Mouse (Mus musculus): Measurements from ENCODE around the gene Cldn7. TPM values are rescaled to one million over a fixed set of nuclear protein-coding genes. Genes with fewer than 3 reads are reported as not detected.

The Cldn7 gene
- total RNA-seq, 2 experiments from 2014 or later: not detected

GRCm38 (mm10) chr11:69980196-69981140 is 15.9 kb downstream of the Cldn7 start:
- intact Hi-C loops (cut with DNase I): loop anchor here (2.0 kb wide), 3 partner anchors 14 to 60 kb away; partner anchors contain the start of genes Acadvl, Eif5a and Phf23

GRCm38 (mm10) chr11:69981141-69981762 is 16.7 kb downstream of the Cldn7 start, which contains the start of gene Ctdnep1:
Gene Ctdnep1, plus strand, starts transcription at chr11:69981156.
- peak; percentile 25 to 36 for DNase-seq
- intact Hi-C loops (cut with DNase I): loop anchor here (2.0 kb wide), 3 partner anchors 14 to 60 kb away; partner anchors contain the start of genes Acadvl, Eif5a and Phf23

More at GRCm38 (mm10) chr11:69980196-69981140, 15.9 kb downstream of the Cldn7 start:
- peak; percentile 99 for DNase-seq

- peak in 1 of 2 experiments; percentile 13 for DNase-seq
- intact Hi-C loops (cut with DNase I): no loop called here
These were observed 17.6 kb downstream of the Cldn7 start, which contains the start of gene Elp5 for GRCm38 (mm10) chr11:69982225-69982624. Gene Elp5, minus strand, starts transcription at chr11:69982517.

- intact Hi-C loops (cut with DNase I): no loop called here
- DNase-seq: peak in 1 of 2 experiments; percentile 33
These were observed 18.3 kb downstream of the Cldn7 start for GRCm38 (mm10) chr11:69982877-69983276.

GRCm38 (mm10) chr11:69983377-69983776 is 18.8 kb downstream of the Cldn7 start:
- DNase-seq: peak; percentile 16 to 34

GRCm38 (mm10) chr11:69984431-69984830 is 19.9 kb downstream of the Cldn7 start:
- no peak for DNase-seq
- intact Hi-C loops (cut with DNase I): no loop called here

More at GRCm38 (mm10) chr11:69983377-69983776, 18.8 kb downstream of the Cldn7 start:
- intact Hi-C loops (cut with DNase I): no loop called here

- no peak for DNase-seq
- intact Hi-C loops (cut with DNase I): loop anchor here (10.0 kb wide), 2 partner anchors 575 to 665 kb away; partner anchors contain the start of genes Eno3, Kdm6b and Pfn1
These were observed 25.4 kb downstream of the Cldn7 start for GRCm38 (mm10) chr11:69989949-69990348.

GRCm38 (mm10) chr11:69990850-69991691 is 26.5 kb downstream of the Cldn7 start, which contains the start of gene Gabarap:
Gene Gabarap, plus strand, starts transcription at chr11:69991143.
- DNase-seq: peak; percentile 94 to 95
- intact Hi-C loops (cut with DNase I): loop anchor here (10.0 kb wide), 2 partner anchors 576 to 664 kb away; partner anchors contain the start of genes Eno3, Kdm6b and Pfn1

GRCm38 (mm10) chr11:69991711-69992110 is 27.1 kb downstream of the Cldn7 start:
- DNase-seq: no peak
- intact Hi-C loops (cut with DNase I): loop anchor here (10.0 kb wide), 2 partner anchors 577 to 663 kb away; partner anchors contain the start of genes Eno3, Kdm6b and Pfn1

GRCm38 (mm10) chr11:69992396-69992795 is 27.8 kb downstream of the Cldn7 start:
- intact Hi-C loops (cut with DNase I): loop anchor here (10.0 kb wide), 2 partner anchors 578 to 662 kb away; partner anchors contain the start of genes Eno3, Kdm6b and Pfn1
- no peak for DNase-seq

- no peak for DNase-seq
- intact Hi-C loops (cut with DNase I): loop anchor here (10.0 kb wide), 2 partner anchors 578 to 662 kb away; partner anchors contain the start of genes Eno3, Kdm6b and Pfn1
These were observed 28.4 kb downstream of the Cldn7 start for GRCm38 (mm10) chr11:69992932-69993331.

GRCm38 (mm10) chr11:69994401-69995090 is 30.0 kb downstream of the Cldn7 start:
- intact Hi-C loops (cut with DNase I): loop anchor here (2.0 to 10.0 kb wide), 3 partner anchors 14 to 660 kb away; partner anchors contain the start of genes Ctdnep1, Eno3, Kdm6b and Pfn1
- DNase-seq: no peak

GRCm38 (mm10) chr11:69995391-69995960 is 30.9 kb downstream of the Cldn7 start, which contains the start of gene Phf23:
Gene Phf23, plus strand, starts transcription at chr11:69995777.
- peak; percentile 94 to 95 for DNase-seq
- intact Hi-C loops (cut with DNase I): loop anchor here (2.0 to 10.0 kb wide), 3 partner anchors 15 to 659 kb away; partner anchors contain the start of genes Ctdnep1, Eno3, Kdm6b and Pfn1

- DNase-seq: peak; percentile 61 to 65
- intact Hi-C loops (cut with DNase I): loop anchor here (10.0 kb wide), 2 partner anchors 582 to 658 kb away; partner anchors contain the start of genes Eno3, Kdm6b and Pfn1
These were observed 31.8 kb downstream of the Cldn7 start for GRCm38 (mm10) chr11:69996161-69997061.

- intact Hi-C loops (cut with DNase I): loop anchor here (10.0 kb wide), 2 partner anchors 582 to 658 kb away; partner anchors contain the start of genes Eno3, Kdm6b and Pfn1
- peak; percentile 89 to 92 for DNase-seq
These were observed 32.5 kb downstream of the Cldn7 start for GRCm38 (mm10) chr11:69997070-69997509.

- no peak for DNase-seq
- intact Hi-C loops (cut with DNase I): loop anchor here (10.0 kb wide), 2 partner anchors 584 to 656 kb away; partner anchors contain the start of genes Eno3, Kdm6b and Pfn1
These were observed 34.2 kb downstream of the Cldn7 start for GRCm38 (mm10) chr11:69998567-69999491.

All from heart, postnatal 36 days (tissue).